Mouse (Mus musculus) neural tube, embryonic 14.5 days (tissue): ENCODE measurements around the gene Lmod3. TPM values are rescaled to one million over a fixed set of nuclear protein-coding genes. Genes with fewer than 3 reads are reported as not detected.

Experiments
- ATAC-seq: fragments of 200-750 bp; cut with Nextera tagmentation; 2 replicates; pipeline ENCODE4 v1.8.0; 2017; ENCODE audit warnings: low read depth, mild to moderate bottlenecking, moderate TSS enrichment, moderate library complexity
- H3K27ac ChIP-seq: fragments of 300-500 bp; sonication (generic); 2 replicates; pipeline ENCODE4 v1.5.1; 2014; ENCODE audit warnings: low read depth, mild to moderate bottlenecking, control low read depth, low read length, moderate library complexity, mixed read lengths
- H3K27me3 ChIP-seq: fragments of 300-500 bp; sonication (generic); 2 replicates; pipeline ENCODE4 v1.6.1; 2014; ENCODE audit warnings: low read length; ENCODE audit not compliant: control insufficient read depth, insufficient read depth
- H3K36me3 ChIP-seq: fragments of 300-500 bp; sonication (generic); 2 replicates; pipeline ENCODE4 v1.6.1; 2014; ENCODE audit warnings: low read length, mixed read lengths; ENCODE audit not compliant: control insufficient read depth, insufficient read depth
- H3K4me1 ChIP-seq: fragments of 300-500 bp; sonication (generic); 2 replicates; pipeline ENCODE4 v1.6.1; 2014; ENCODE audit warnings: low read length; ENCODE audit not compliant: control insufficient read depth, insufficient read depth
- H3K4me2 ChIP-seq: fragments of 300-500 bp; sonication (generic); 2 replicates; pipeline ENCODE4 v1.6.1; 2014; ENCODE audit warnings: mild to moderate bottlenecking, low read depth, low read length, control low read depth
- H3K4me3 ChIP-seq: fragments of 300-500 bp; sonication (generic); 2 replicates; pipeline ENCODE4 v1.5.1; 2014; ENCODE audit warnings: low read depth, low read length, control low read depth, mixed read lengths
- H3K9ac ChIP-seq: fragments of 300-500 bp; sonication (generic); replicated peaks from 2 replicates; pipeline ENCODE4 v1.6.1; 2014; ENCODE audit warnings: low read depth, mild to moderate bottlenecking, control low read depth, low read length, mixed read lengths
- H3K9me3 ChIP-seq: fragments of 300-500 bp; sonication (generic); 2 replicates; pipeline ENCODE4 v1.6.1; 2016; ENCODE audit warnings: low read length; ENCODE audit not compliant: control insufficient read depth
- WGBS: fragments of 180-500 bp; shearing (Covaris S2); extraction: QIAGEN DNeasy Blood & Tissue Kit; methylation state at CpG from one replicate; pipeline ENCODE4 v1.1.7; 2014; 5-methylcytosine and 5-hydroxymethylcytosine counted together
- polyA plus RNA-seq: library from polyadenylated mRNA; unstranded; fragments of >200 nt; fragmentation: Nextera tagmentation; extraction: Ambion mirVana; gene quantifications from 2 replicates; pipeline ENCODE4 v1.2.1, GENCODE M21; 2014

The Lmod3 gene
- polyA plus RNA-seq, 1 experiment from 2014 or later, result 0.09 TPM

GRCm38 (mm10) chr6:97209751-97210150, 42.8 kb downstream of the Lmod3 start:
- Histone ChIP-seq H3K36me3 (no peaks in the 10 kb centered on the region), H3K27me3 (no peaks in the 10 kb centered on the region), H3K4me1 (peaks cover 4% of the 10 kb centered on the region; the same call in 1 of the 2 replicates), H3K9me3 (no peaks in the 10 kb centered on the region), H3K27ac (no peak overlapping the region), H3K9ac (no peak overlapping the region), H3K4me3 (no peak overlapping the region), H3K4me2 (no peak overlapping the region)
- no peak for ATAC-seq
- 89% methylated on average over 4 of the region's 4 CpGs for WGBS

- no peak overlapping the region for H3K4me3 ChIP-seq
- no peak overlapping the region for H3K4me2 ChIP-seq
- H3K9me3 ChIP-seq, result no peaks in the 10 kb centered on the region
- no peak overlapping the region for H3K27ac ChIP-seq
- no peak overlapping the region for H3K9ac ChIP-seq
- peaks cover 8% of the 10 kb centered on the region; the same call in 1 of the 2 replicates for H3K4me1 ChIP-seq
- no peaks in the 10 kb centered on the region for H3K36me3 ChIP-seq
- ATAC-seq, result no peak
- H3K27me3 ChIP-seq, result no peaks in the 10 kb centered on the region
- 54% methylated on average over 3 of the region's 3 CpGs for WGBS
Observed at GRCm38 (mm10) chr6:97209201-97209600, 43.4 kb downstream of the Lmod3 start.

- H3K4me3 ChIP-seq, result no peak overlapping the region
- no peaks in the 10 kb centered on the region for H3K27me3 ChIP-seq
- no peak for ATAC-seq
- no peak overlapping the region; the same call in 1 of the 2 replicates for H3K27ac ChIP-seq
- peaks cover 11% of the 10 kb centered on the region; the same call in 1 of the 2 replicates for H3K4me1 ChIP-seq
- H3K9me3 ChIP-seq, result no peaks in the 10 kb centered on the region
- no peak overlapping the region for H3K4me2 ChIP-seq
- H3K36me3 ChIP-seq, result no peaks in the 10 kb centered on the region
- H3K9ac ChIP-seq, result no peak overlapping the region
- 41% methylated on average over 3 of the region's 3 CpGs for WGBS
Observed at GRCm38 (mm10) chr6:97208406-97208805, 44.2 kb downstream of the Lmod3 start.

GRCm38 (mm10) chr6:97207085-97207484, 45.5 kb downstream of the Lmod3 start:
- H3K4me1 ChIP-seq, result peaks cover 12% of the 10 kb centered on the region; the same call in 1 of the 2 replicates
- WGBS, result 84% methylated on average over 4 of the region's 4 CpGs
- no peaks in the 10 kb centered on the region for H3K36me3 ChIP-seq
- no peaks in the 10 kb centered on the region for H3K27me3 ChIP-seq
- ATAC-seq, result no peak
- no peak overlapping the region for H3K9ac ChIP-seq
- no peaks in the 10 kb centered on the region for H3K9me3 ChIP-seq
- H3K4me3 ChIP-seq, result no peak overlapping the region
- no peak overlapping the region for H3K27ac ChIP-seq
- H3K4me2 ChIP-seq, result no peak overlapping the region

- H3K36me3 ChIP-seq, result no peaks in the 10 kb centered on the region
- H3K9me3 ChIP-seq, result no peaks in the 10 kb centered on the region
- no peaks in the 10 kb centered on the region for H3K27me3 ChIP-seq
- H3K27ac ChIP-seq, result peak within 1 kb of the TSS; percentile 80
- peak within 1 kb of the TSS; percentile 68 for H3K4me2 ChIP-seq
- WGBS, result under 1% methylated on average over 35 of the region's 38 CpGs
- H3K9ac ChIP-seq, result peak within 1 kb of the TSS; percentile 91
- peak within 1 kb of the TSS; percentile 88 for H3K4me3 ChIP-seq
- ATAC-seq, result peak; percentile 97
- peaks cover 9% of the 10 kb centered on the region; the same call in 1 of the 2 replicates for H3K4me1 ChIP-seq
Observed at GRCm38 (mm10) chr6:97205439-97205885, 47.1 kb downstream of the Lmod3 start, which contains the start of gene Uba3. Gene Uba3 (minus strand): TSS chr6:97205647.

GRCm38 (mm10) chr6:97204952-97205351, 47.6 kb downstream of the Lmod3 start:
- H3K27ac ChIP-seq, result peak overlapping the region; percentile 80
- no peaks in the 10 kb centered on the region for H3K36me3 ChIP-seq
- ATAC-seq, result peak; percentile 59
- H3K4me3 ChIP-seq, result peak overlapping the region; percentile 88
- WGBS, result under 1% methylated on average over 16 of the region's 16 CpGs
- H3K4me1 ChIP-seq, result peaks cover 9% of the 10 kb centered on the region; the same call in 1 of the 2 replicates
- no peaks in the 10 kb centered on the region for H3K27me3 ChIP-seq
- H3K4me2 ChIP-seq, result peak overlapping the region; percentile 68
- no peaks in the 10 kb centered on the region for H3K9me3 ChIP-seq
- peak overlapping the region; percentile 91 for H3K9ac ChIP-seq

GRCm38 (mm10) chr6:97204252-97204869, 48.2 kb downstream of the Lmod3 start:
- H3K9ac ChIP-seq, result peak overlapping the region; percentile 91
- H3K4me2 ChIP-seq, result peak overlapping the region; percentile 68
- H3K36me3 ChIP-seq, result no peaks in the 10 kb centered on the region
- no peaks in the 10 kb centered on the region for H3K9me3 ChIP-seq
- WGBS, result 22% methylated on average over 9 of the region's 9 CpGs
- H3K4me1 ChIP-seq, result peaks cover 9% of the 10 kb centered on the region; the same call in 1 of the 2 replicates
- H3K27ac ChIP-seq, result no peak overlapping the region
- H3K4me3 ChIP-seq, result peak overlapping the region; percentile 88
- no peaks in the 10 kb centered on the region for H3K27me3 ChIP-seq
- no peak for ATAC-seq

GRCm38 (mm10) chr6:97202477-97202876, 50.1 kb downstream of the Lmod3 start:
- WGBS, result 93% methylated on average over 3 of the region's 3 CpGs
- Histone ChIP-seq H3K9me3 (no peaks in the 10 kb centered on the region), H3K4me1 (peaks cover 9% of the 10 kb centered on the region; the same call in 1 of the 2 replicates), H3K27me3 (no peaks in the 10 kb centered on the region), H3K4me2 (no peak overlapping the region), H3K36me3 (peaks cover 6% of the 10 kb centered on the region), H3K4me3 (no peak overlapping the region), H3K27ac (no peak overlapping the region), H3K9ac (no peak overlapping the region)
- ATAC-seq, result no peak

- Histone ChIP-seq H3K36me3 (peaks cover 20% of the 10 kb centered on the region), H3K4me1 (peaks cover 9% of the 10 kb centered on the region; the same call in 1 of the 2 replicates), H3K4me3 (no peak overlapping the region), H3K27me3 (no peaks in the 10 kb centered on the region), H3K27ac (no peak overlapping the region), H3K9me3 (no peaks in the 10 kb centered on the region), H3K4me2 (no peak overlapping the region), H3K9ac (no peak overlapping the region)
- WGBS, result 46% methylated on average over 3 of the region's 3 CpGs
- ATAC-seq, result no peak
Observed at GRCm38 (mm10) chr6:97200437-97200836, 52.1 kb downstream of the Lmod3 start.
